Comparison of ENCODE assay signal across 21 mouse cellular contexts in the genomic region with DNA sequence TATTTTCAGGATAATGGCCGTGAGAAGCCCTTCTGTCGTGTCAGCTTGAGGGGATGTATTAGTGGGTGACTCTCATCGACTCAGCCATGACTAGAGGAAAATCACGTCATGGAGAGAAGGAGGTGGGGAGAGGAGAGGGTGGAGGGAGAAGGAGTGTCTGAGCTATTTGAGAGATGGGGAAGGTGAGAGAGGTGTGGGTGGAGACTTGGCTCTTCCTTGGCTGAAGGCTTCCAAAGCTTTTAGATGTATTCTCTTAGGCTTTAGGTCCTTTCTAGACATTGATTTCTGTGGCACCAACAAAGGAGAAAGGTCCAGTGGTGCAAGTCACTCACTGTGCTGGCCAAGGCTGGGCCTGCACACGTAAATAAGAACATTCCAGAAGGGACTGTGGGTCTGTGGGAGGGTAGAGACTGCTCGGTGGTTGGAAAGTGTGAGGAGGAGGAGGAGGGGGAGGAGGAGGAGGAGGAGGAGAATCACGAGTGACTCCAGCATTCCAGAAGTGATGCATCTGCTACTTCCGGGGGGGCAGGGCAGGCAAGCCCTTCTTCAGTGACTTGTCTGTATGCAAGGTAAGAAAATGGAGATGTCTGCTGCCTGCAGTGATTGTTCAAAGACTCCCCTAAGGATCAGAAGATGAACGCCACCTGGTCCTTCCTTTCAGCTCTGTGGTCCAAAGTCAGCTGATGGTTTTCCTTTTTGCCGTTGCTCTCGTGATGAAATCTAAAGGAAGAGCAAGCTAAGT. TPM values are rescaled to one million over a fixed set of nuclear protein-coding genes. Genes with fewer than 3 reads are reported as not detected.
DNase-seq lines count a peak whose midpoint lies in the region; ATAC-seq and TF ChIP-seq lines count a peak whose summit lies in the region.
"Had no signal": no experiment of that assay in that cellular context is flagged by ENCODE, and none has a peak within 500 bp of the region (broad histone marks: within the 10 kb centered on the region; RNA-seq: fewer than 3 reads in every experiment).

No protein-coding gene starts in this region.

- peak overlapping the region; percentile 41 for H3K27ac ChIP-seq in layer of hippocampus, adult 2 months
- no peak overlapping the region for H3K27ac ChIP-seq in stomach, embryonic 15.5 days
- H3K27ac ChIP-seq in stomach, postnatal 0 days (replicated peaks), result no peak overlapping the region
- no peak overlapping the region for H3K27ac ChIP-seq in intestine, embryonic 15.5 days
- H3K27ac ChIP-seq: limb, embryonic 13.5 days; liver, embryonic 13.5 days had no signal

- H3K4me1 ChIP-seq in stomach, embryonic 15.5 days, result no peaks in the 10 kb centered on the region; the same call in 1 of the 2 replicates
- no peaks in the 10 kb centered on the region for H3K4me1 ChIP-seq in stomach, postnatal 0 days (replicated peaks; ENCODE audit: control insufficient read depth, insufficient read depth)
- H3K4me1 ChIP-seq in intestine, embryonic 15.5 days (replicated peaks), result 0 out of 2 replicates have a peak, but pooled peaks cover 7% of the 10 kb centered on the region
- H3K4me1 ChIP-seq: limb, embryonic 13.5 days had no signal

- ATAC-seq in stomach, embryonic 15.5 days (ENCODE audit: insufficient read depth, low FRiP score, low read depth), result peak; percentile 23; the same call in 1 of the 2 replicates
- ATAC-seq in stomach, postnatal 0 days (ENCODE audit: low FRiP score, low TSS enrichment), result no peak
- ATAC-seq in intestine, embryonic 15.5 days, result 0 out of 2 replicates have a peak, but pooled peaks have one; percentile 3
- ATAC-seq in erythroid progenitor cell, adult 5-6 weeks (replicated peaks; ENCODE audit: low FRiP score, poor library complexity, severe bottlenecking), result no peak
- ATAC-seq: hindbrain, embryonic 16.5 days; midbrain, embryonic 16.5 days; Patski had no signal

- TF ChIP-seq EP300 in stomach, postnatal 0 days (optimal IDR thresholded peaks at IDR 0.05), result no peak

- no peak overlapping the region for H3K4me2 ChIP-seq in stomach, embryonic 15.5 days
- H3K4me2 ChIP-seq in stomach, postnatal 0 days (replicated peaks; ENCODE audit: low read depth), result no peak overlapping the region
- H3K4me2 ChIP-seq in intestine, embryonic 15.5 days (replicated peaks), result no peak overlapping the region
- H3K4me2 ChIP-seq: limb, embryonic 13.5 days; liver, embryonic 13.5 days; lung, embryonic 14.5 days had no signal

- H3K9ac ChIP-seq in stomach, embryonic 15.5 days, result no peak overlapping the region
- H3K9ac ChIP-seq in stomach, postnatal 0 days (ENCODE audit: low read length), result no peak overlapping the region
- no peak overlapping the region for H3K9ac ChIP-seq in intestine, embryonic 15.5 days
- H3K9ac ChIP-seq: limb, embryonic 13.5 days; liver, embryonic 13.5 days; lung, embryonic 14.5 days had no signal

- H3K27me3 ChIP-seq in stomach, embryonic 15.5 days (replicated peaks), result no peaks in the 10 kb centered on the region
- H3K27me3 ChIP-seq in stomach, postnatal 0 days (ENCODE audit: control insufficient read depth, insufficient read depth, low read length), result no peaks in the 10 kb centered on the region
- H3K27me3 ChIP-seq in intestine, embryonic 15.5 days (replicated peaks), result no peaks in the 10 kb centered on the region
- H3K27me3 ChIP-seq: limb, embryonic 13.5 days; liver, embryonic 13.5 days; Patski had no signal

- no peaks in the 10 kb centered on the region for H3K9me3 ChIP-seq in stomach, embryonic 15.5 days
- H3K9me3 ChIP-seq in stomach, postnatal 0 days (ENCODE audit: control insufficient read depth, low read length), result no peaks in the 10 kb centered on the region
- no peaks in the 10 kb centered on the region for H3K9me3 ChIP-seq in intestine, embryonic 15.5 days
- H3K9me3 ChIP-seq: liver, embryonic 13.5 days had no signal

- H3K36me3 ChIP-seq in stomach, embryonic 15.5 days, result peaks cover 12% of the 10 kb centered on the region
- 0 out of 2 replicates have a peak, but pooled peaks cover 7% of the 10 kb centered on the region for H3K36me3 ChIP-seq in stomach, postnatal 0 days (ENCODE audit: control insufficient read depth, insufficient read depth, low read length)
- 0 out of 2 replicates have a peak, but pooled peaks cover 4% of the 10 kb centered on the region for H3K36me3 ChIP-seq in intestine, embryonic 15.5 days

- DNase-seq in layer of hippocampus, adult 2 months (ENCODE audit: low spot score in 2 of 2), result no peak
- DNase-seq in layer of hippocampus, adult 11-12 months (ENCODE audit: low spot score), result no peak
- no peak for DNase-seq in stomach, postnatal 0 days (ENCODE audit: low spot score)
- DNase-seq in telencephalon, adult 2 months (ENCODE audit: low read depth, low spot score), result peak; percentile 85
- no peak for DNase-seq in thymus, postnatal 25 days
- DNase-seq: adrenal gland, postnatal 25 days; cerebellum, adult 11-12 months; cerebellum, postnatal 14 days; embryo, embryonic 11 days; kidney, adult 9 months; liver, embryonic 13.5 days; lung, embryonic 14.5 days; lung, postnatal 4 days; retina, postnatal 1 day had no signal

- TF ChIP-seq CTCF in layer of hippocampus, adult 2 months (conservative IDR thresholded peaks at IDR 0.05), result no peak
- no peak for TF ChIP-seq CTCF in stomach, postnatal 0 days (IDR thresholded peaks at IDR 0.05; ENCODE audit: low read depth)

- WGBS in stomach, embryonic 15.5 days, result 50% methylated on average over 11 of the region's 11 CpGs
- WGBS in stomach, postnatal 0 days, result 54% methylated on average over 11 of the region's 11 CpGs
- WGBS in intestine, embryonic 15.5 days, result 50% methylated on average over 11 of the region's 11 CpGs

- no peak overlapping the region for H3K4me3 ChIP-seq in layer of hippocampus, adult 2 months
- H3K4me3 ChIP-seq in stomach, embryonic 15.5 days (replicated peaks), result no peak overlapping the region
- no peak overlapping the region for H3K4me3 ChIP-seq in stomach, postnatal 0 days (ENCODE audit: low read depth, low read length)
- no peak overlapping the region for H3K4me3 ChIP-seq in intestine, embryonic 15.5 days (replicated peaks)
- H3K4me3 ChIP-seq: limb, embryonic 13.5 days; liver, embryonic 13.5 days had no signal

RNA-seq across cellular contexts. Expression of a gene that starts 9.7 kb away (rescaled TPM):
- total RNA-seq in layer of hippocampus, adult 2 months (2021), result 10 to 100 TPM; 19.1 to 20.2 TPM
- 14.5 and 20.5 TPM in 2 replicates for polyA plus RNA-seq in stomach, embryonic 15.5 days (2015; fragmentation: Nextera tagmentation; extraction: Ambion mirVana)
- 7.4 and 8.1 TPM in 2 replicates for polyA plus RNA-seq in stomach, postnatal 0 days (2015; fragmentation: Nextera tagmentation; extraction: Ambion mirVana)
- 21.1 and 24.4 TPM in 2 replicates for polyA plus RNA-seq in intestine, embryonic 15.5 days (2015; fragmentation: Nextera tagmentation; extraction: Ambion mirVana)
- 3.8 and 5.4 TPM in 2 replicates for total RNA-seq in erythroid progenitor cell, adult 5-6 weeks (2015; ENCODE audit: low replicate concordance)
- 0.38 and 1.5 TPM in 2 replicates for total RNA-seq in erythroid progenitor cell, adult 5-6 weeks (2017; ENCODE audit: low replicate concordance)

RNA-seq across cellular contexts. Expression of a gene that starts 24.5 kb away (rescaled TPM):
- total RNA-seq in layer of hippocampus, adult 2 months (2021), result 10 to 100 TPM; 44.3 to 45.2 TPM
- 15.8 and 15.9 TPM in 2 replicates for polyA plus RNA-seq in stomach, embryonic 15.5 days (2015; fragmentation: Nextera tagmentation; extraction: Ambion mirVana)
- polyA plus RNA-seq in stomach, postnatal 0 days (2015; fragmentation: Nextera tagmentation; extraction: Ambion mirVana), result 9.6 and 11.4 TPM in 2 replicates
- polyA plus RNA-seq in intestine, embryonic 15.5 days (2015; fragmentation: Nextera tagmentation; extraction: Ambion mirVana), result 19.1 and 19.9 TPM in 2 replicates
- 16.3 and 25.9 TPM in 2 replicates for total RNA-seq in erythroid progenitor cell, adult 5-6 weeks (2015; ENCODE audit: low replicate concordance)
- 8.5 and 17.5 TPM in 2 replicates for total RNA-seq in erythroid progenitor cell, adult 5-6 weeks (2017; ENCODE audit: low replicate concordance)

RNA-seq across cellular contexts. Expression of a gene that starts 53.6 kb away (rescaled TPM):
- 1 to 10 TPM; 6.6 to 7.6 TPM for total RNA-seq in layer of hippocampus, adult 2 months (2021)
- polyA plus RNA-seq in stomach, embryonic 15.5 days (2015; fragmentation: Nextera tagmentation; extraction: Ambion mirVana), result 18.3 and 18.7 TPM in 2 replicates
- polyA plus RNA-seq in stomach, postnatal 0 days (2015; fragmentation: Nextera tagmentation; extraction: Ambion mirVana), result 19.4 and 22.5 TPM in 2 replicates
- 24.8 and 25.9 TPM in 2 replicates for polyA plus RNA-seq in intestine, embryonic 15.5 days (2015; fragmentation: Nextera tagmentation; extraction: Ambion mirVana)
- total RNA-seq in erythroid progenitor cell, adult 5-6 weeks (2015; ENCODE audit: low replicate concordance), result 5.0 and 10.8 TPM in 2 replicates
- total RNA-seq in erythroid progenitor cell, adult 5-6 weeks (2017; ENCODE audit: low replicate concordance), result 1.8 TPM in 1 of 2 replicates, not detected in the other

RNA-seq across cellular contexts. Expression of a gene that starts 53.6 kb away (rescaled TPM):
- 10 to 100 TPM; 13.6 to 19.4 TPM for total RNA-seq in layer of hippocampus, adult 2 months (2021)
- polyA plus RNA-seq in stomach, embryonic 15.5 days (2015; fragmentation: Nextera tagmentation; extraction: Ambion mirVana), result 10.1 and 13.3 TPM in 2 replicates
- 5.3 and 5.6 TPM in 2 replicates for polyA plus RNA-seq in stomach, postnatal 0 days (2015; fragmentation: Nextera tagmentation; extraction: Ambion mirVana)
- polyA plus RNA-seq in intestine, embryonic 15.5 days (2015; fragmentation: Nextera tagmentation; extraction: Ambion mirVana), result 12.2 and 14.2 TPM in 2 replicates
- total RNA-seq in erythroid progenitor cell, adult 5-6 weeks (2015; ENCODE audit: low replicate concordance), result 2.2 and 2.5 TPM in 2 replicates
- total RNA-seq in erythroid progenitor cell, adult 5-6 weeks (2017; ENCODE audit: low replicate concordance), result 6.2 and 13.8 TPM in 2 replicates

Comparison
In these comparisons a context has a peak if more than half of its experiments do, and no peak if none do; other contexts are left out.
1. ATAC-seq: peak in stomach, embryonic 15.5 days (single experiment) and intestine, embryonic 15.5 days (single experiment); none in stomach, postnatal 0 days (single experiment) and erythroid progenitor cell, adult 5-6 weeks (single experiment).